In the genomic region with DNA sequence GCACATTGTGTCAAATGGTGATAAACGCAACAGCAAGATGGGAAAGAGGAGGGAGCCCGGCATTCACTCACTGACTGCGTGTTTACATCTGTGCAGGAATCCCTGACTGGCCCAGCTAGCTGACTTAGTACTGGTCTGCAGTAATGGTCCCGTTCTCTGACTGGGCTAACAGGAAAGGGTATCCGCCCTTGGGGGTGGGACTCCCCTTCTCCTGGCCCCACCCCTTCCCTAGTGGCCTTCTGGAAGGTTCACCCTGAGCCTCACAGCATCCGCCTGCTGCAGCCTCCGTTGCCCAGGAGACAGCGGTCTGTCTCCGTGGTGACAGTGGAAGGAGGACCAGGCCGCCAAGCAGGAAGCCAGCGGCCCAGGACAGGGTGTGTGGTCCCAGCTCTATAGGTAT, we compare ENCODE assay signal across 10 mouse cellular contexts. TPM values are rescaled to one million over a fixed set of nuclear protein-coding genes. Genes with fewer than 3 reads are reported as not detected.
DNase-seq lines count a peak whose midpoint lies in the region; ATAC-seq and TF ChIP-seq lines count a peak whose summit lies in the region.
"Had no signal": no experiment of that assay in that cellular context is flagged by ENCODE, and none has a peak within 500 bp of the region (broad histone marks: within the 10 kb centered on the region; RNA-seq: fewer than 3 reads in every experiment).

No protein-coding gene starts in this region.

- peak overlapping the region; percentile 7 for H3K27ac ChIP-seq in left cerebral cortex, adult 2 months
- H3K27ac ChIP-seq: embryonic facial prominence, embryonic 12.5 days; liver, embryonic 15.5 days had no signal

- peak; percentile 46 to 54 for DNase-seq in left cerebral cortex, adult 2 months (ENCODE audit: extremely low spot score in 1 of 2, low spot score in 2 of 2)
- DNase-seq in left cerebral cortex, adult 11 months (ENCODE audit: low spot score) = no peak
- DNase-seq in embryo, embryonic 10.5 days (ENCODE audit: low spot score) = peak; percentile 25
- peak; percentile 16 for DNase-seq in induced T-regulatory cell, adult 2 months (ENCODE audit: low read depth)
- DNase-seq in right cerebral cortex, postnatal 25 days = peak; percentile 40
- DNase-seq in lung, postnatal 36 days = no peak
- DNase-seq in B cell, adult 2 months = no peak

- peak overlapping the region; percentile 19; the same call in 1 of the 2 replicates for H3K4me3 ChIP-seq in left cerebral cortex, adult 2 months
- H3K4me3 ChIP-seq: embryonic facial prominence, embryonic 12.5 days; liver, embryonic 15.5 days had no signal

- intact Hi-C loops in left cerebral cortex, adult 2 months (cut with DNase I) = no loop called here

- TF ChIP-seq CTCF in left cerebral cortex, adult 2 months (IDR thresholded peaks at IDR 0.05) = no peak

- no peak for ATAC-seq in megakaryocyte-erythroid progenitor cell, adult 5-6 weeks (replicated peaks; ENCODE audit: low FRiP score, low TSS enrichment, poor library complexity, severe bottlenecking)

RNA-seq across cellular contexts. Expression of gene Mmp17, which starts 6.9 kb away (rescaled TPM):
- 100 to 1,000 TPM; 107 to 113 TPM for total RNA-seq in left cerebral cortex, adult 2 months (2021)
- total RNA-seq in megakaryocyte-erythroid progenitor cell, adult 5-6 weeks (2014; fragmentation: Nextera tagmentation) = 0.40 TPM in 1 of 2 replicates, not detected in the other
- total RNA-seq in megakaryocyte-erythroid progenitor cell, adult 5-6 weeks (2017) = not detected in 2 replicates

Comparison
In these comparisons a context has a peak if more than half of its experiments do, and no peak if none do; other contexts are left out.
1. DNase-seq: peak in left cerebral cortex, adult 2 months (2 of 2), embryo, embryonic 10.5 days (single experiment), induced T-regulatory cell, adult 2 months (single experiment) and right cerebral cortex, postnatal 25 days (single experiment); none in left cerebral cortex, adult 11 months (single experiment), lung, postnatal 36 days (single experiment) and B cell, adult 2 months (0 of 2).
2. RNA of gene Mmp17, which starts 6.9 kb away (total RNA-seq): 107 to 113 TPM in left cerebral cortex, adult 2 months; 0.40 TPM in megakaryocyte-erythroid progenitor cell, adult 5-6 weeks; every median in the first group is over 10 times any median in the second.